Mouse (Mus musculus): ENCODE data around the gene Uvrag. TPM values are rescaled to one million over a fixed set of nuclear protein-coding genes. Genes with fewer than 3 reads are reported as not detected.

The Uvrag gene
- polyA plus RNA-seq, 1 experiment from 2014 or later = 14.2 TPM

DNA sequence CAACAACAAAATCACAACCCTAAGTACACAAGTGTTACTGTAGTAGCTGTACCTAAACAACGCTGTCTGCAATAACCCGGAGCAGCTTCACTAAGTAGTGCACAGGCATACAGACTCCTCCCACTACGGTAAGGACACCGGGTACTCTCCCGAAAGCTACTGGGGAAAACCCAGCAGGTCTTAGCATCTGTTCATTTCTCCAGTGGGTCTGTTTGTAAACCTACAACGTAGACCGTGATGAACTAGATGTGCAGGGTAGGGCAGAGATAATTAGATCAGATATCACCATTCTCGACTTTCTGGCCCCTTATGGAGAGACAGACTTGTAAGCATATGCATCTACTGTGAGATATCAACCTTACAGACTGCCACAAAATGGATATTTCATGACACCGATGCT lies 99.1 kb downstream of the Uvrag start:
- no peak overlapping the region for H3K9ac ChIP-seq
- WGBS = 75% methylated on average over 9 of the region's 9 CpGs
- H3K4me1 ChIP-seq (replicated peaks) = peaks cover 17% of the 10 kb centered on the region
- no peak overlapping the region for H3K4me2 ChIP-seq
- no peaks in the 10 kb centered on the region for H3K27me3 ChIP-seq
- H3K27ac ChIP-seq = no peak overlapping the region
- ATAC-seq (ENCODE audit: low FRiP score) = no peak
- no peaks in the 10 kb centered on the region for H3K9me3 ChIP-seq
- no peaks in the 10 kb centered on the region for H3K36me3 ChIP-seq
- no peak overlapping the region for H3K4me3 ChIP-seq

DNA sequence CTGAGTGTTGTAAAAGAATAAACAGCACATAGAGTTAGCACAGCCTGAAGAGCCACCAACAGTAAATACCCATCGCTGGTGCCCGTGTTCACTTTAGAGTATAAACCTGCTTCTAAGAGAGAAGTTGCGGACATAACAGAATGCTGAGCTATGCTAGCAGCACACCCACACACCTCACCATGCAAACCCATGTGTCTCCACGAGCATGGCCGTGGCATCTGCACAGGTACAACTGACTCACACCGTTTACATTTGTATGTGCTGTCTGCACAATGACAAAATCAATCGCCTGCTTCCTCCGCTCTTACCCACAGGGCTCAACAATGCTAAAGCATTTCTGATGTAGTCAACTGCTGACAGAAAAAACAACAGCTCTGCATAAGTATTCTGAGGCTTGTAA lies 101.0 kb downstream of the Uvrag start:
- Histone ChIP-seq H3K4me3 (no peak overlapping the region), H3K9me3 (no peaks in the 10 kb centered on the region), H3K4me1 (replicated peaks) (0 out of 2 replicates have a peak, but pooled peaks cover 2% of the 10 kb centered on the region), H3K9ac (no peak overlapping the region), H3K27ac (no peak overlapping the region), H3K36me3 (no peaks in the 10 kb centered on the region), H3K4me2 (no peak overlapping the region), H3K27me3 (no peaks in the 10 kb centered on the region)
- WGBS = 93% methylated on average over 8 of the region's 8 CpGs
- no peak for ATAC-seq (ENCODE audit: low FRiP score)

DNA sequence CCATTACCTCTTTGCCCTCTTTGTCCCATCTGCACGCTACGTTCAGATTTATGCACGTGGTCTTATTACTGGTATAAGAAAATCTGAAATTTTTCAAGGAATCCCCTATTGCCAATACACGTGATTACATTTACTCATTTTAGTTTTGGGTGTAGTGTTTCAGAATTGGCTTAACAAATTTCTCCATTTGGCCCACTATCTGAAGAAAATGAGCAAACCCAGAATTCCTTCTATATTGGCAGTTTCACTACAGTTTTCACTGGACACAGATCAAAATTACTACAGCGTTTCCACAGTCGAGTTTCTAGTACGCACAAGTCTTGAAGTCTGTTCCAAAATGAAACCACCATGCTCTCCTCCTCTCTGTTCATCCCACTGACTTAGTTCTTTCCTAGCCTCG lies 104.7 kb downstream of the Uvrag start:
- Histone ChIP-seq H3K4me1 (replicated peaks) (no peaks in the 10 kb centered on the region), H3K27ac (no peak overlapping the region), H3K9me3 (no peaks in the 10 kb centered on the region), H3K4me2 (no peak overlapping the region), H3K27me3 (no peaks in the 10 kb centered on the region), H3K4me3 (no peak overlapping the region), H3K36me3 (peaks cover 5% of the 10 kb centered on the region; the same call in 1 of the 2 replicates), H3K9ac (no peak overlapping the region)
- 92% methylated on average over 8 of the region's 8 CpGs for WGBS
- no peak for ATAC-seq (ENCODE audit: low FRiP score)

DNA sequence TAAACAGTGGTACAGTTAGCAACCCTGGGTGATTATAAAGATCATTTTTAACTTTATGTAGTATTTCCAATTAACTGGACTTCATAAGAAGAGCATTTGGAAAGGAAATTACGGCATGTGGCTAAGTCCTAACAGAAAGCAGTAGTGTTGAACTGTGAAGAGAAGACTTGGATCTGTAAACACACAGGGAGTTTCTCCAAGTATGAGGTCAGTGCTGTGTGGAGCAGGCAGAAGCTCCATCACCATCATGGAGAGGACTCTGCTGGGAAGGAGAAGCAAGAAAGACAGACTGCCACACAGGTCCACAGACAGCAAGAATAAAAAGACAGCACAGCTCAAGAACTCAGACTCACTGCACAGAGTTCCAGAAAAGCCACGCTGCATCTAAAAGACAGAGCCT lies 106.0 kb downstream of the Uvrag start:
- no peaks in the 10 kb centered on the region for H3K9me3 ChIP-seq
- no peaks in the 10 kb centered on the region for H3K4me1 ChIP-seq (replicated peaks)
- no peaks in the 10 kb centered on the region for H3K27me3 ChIP-seq
- no peak overlapping the region for H3K27ac ChIP-seq
- no peak overlapping the region for H3K4me3 ChIP-seq
- peaks cover 5% of the 10 kb centered on the region; the same call in 1 of the 2 replicates for H3K36me3 ChIP-seq
- no peak overlapping the region for H3K9ac ChIP-seq
- ATAC-seq (ENCODE audit: low FRiP score) = no peak
- 99% methylated on average over 2 of the region's 2 CpGs for WGBS
- H3K4me2 ChIP-seq = no peak overlapping the region

DNA sequence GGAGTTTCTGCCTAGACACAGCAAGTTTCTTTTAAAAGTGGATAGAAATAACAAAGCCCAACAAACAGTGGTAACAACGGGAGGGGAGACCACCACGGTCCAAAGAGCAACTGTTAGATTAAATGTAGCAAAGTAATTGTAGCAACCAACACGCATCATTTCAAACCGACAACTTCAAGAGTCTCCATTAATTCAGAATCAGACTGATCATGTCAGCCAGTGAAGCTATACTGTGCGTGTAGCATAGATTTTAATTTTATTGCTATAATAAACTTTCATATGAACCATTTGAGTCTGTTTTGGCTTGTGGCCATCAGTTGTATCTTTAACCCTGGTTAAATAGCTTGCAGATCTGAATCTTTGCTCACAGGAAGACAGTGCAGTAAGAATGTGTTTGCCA lies 107.1 kb downstream of the Uvrag start:
- 91% methylated on average over 5 of the region's 5 CpGs for WGBS
- Histone ChIP-seq H3K9me3 (no peaks in the 10 kb centered on the region), H3K9ac (no peak overlapping the region), H3K36me3 (peaks cover 5% of the 10 kb centered on the region; the same call in 1 of the 2 replicates), H3K4me2 (no peak overlapping the region), H3K27me3 (no peaks in the 10 kb centered on the region), H3K27ac (no peak overlapping the region), H3K4me3 (no peak overlapping the region), H3K4me1 (replicated peaks) (no peaks in the 10 kb centered on the region)
- ATAC-seq (ENCODE audit: low FRiP score) = no peak

DNA sequence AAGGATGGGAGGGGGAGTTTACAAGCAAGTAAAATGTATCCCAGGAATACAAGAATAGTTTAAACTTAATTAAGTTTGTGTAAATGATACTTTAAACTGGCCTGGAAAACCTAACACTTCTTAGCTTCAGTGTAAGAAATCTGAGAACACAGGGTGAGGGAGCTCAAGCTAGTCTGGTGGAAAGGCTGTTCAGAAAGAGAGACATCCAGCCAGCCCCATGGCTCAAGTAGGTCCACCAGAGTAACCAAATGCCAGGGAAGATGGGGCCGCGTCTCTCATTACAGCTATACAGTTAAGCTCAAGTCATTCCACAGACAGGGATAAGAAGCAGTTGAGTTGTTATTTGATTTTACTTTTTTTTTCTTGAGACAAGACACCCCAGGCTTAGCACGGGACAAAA lies 107.6 kb downstream of the Uvrag start:
- H3K27me3 ChIP-seq = no peaks in the 10 kb centered on the region
- H3K4me2 ChIP-seq = no peak overlapping the region
- no peak overlapping the region for H3K4me3 ChIP-seq
- H3K36me3 ChIP-seq = peaks cover 5% of the 10 kb centered on the region; the same call in 1 of the 2 replicates
- H3K9me3 ChIP-seq = no peaks in the 10 kb centered on the region
- WGBS = 98% methylated on average over 3 of the region's 3 CpGs
- H3K27ac ChIP-seq = no peak overlapping the region
- H3K9ac ChIP-seq = no peak overlapping the region
- no peak for ATAC-seq (ENCODE audit: low FRiP score)
- no peaks in the 10 kb centered on the region for H3K4me1 ChIP-seq (replicated peaks)

DNA sequence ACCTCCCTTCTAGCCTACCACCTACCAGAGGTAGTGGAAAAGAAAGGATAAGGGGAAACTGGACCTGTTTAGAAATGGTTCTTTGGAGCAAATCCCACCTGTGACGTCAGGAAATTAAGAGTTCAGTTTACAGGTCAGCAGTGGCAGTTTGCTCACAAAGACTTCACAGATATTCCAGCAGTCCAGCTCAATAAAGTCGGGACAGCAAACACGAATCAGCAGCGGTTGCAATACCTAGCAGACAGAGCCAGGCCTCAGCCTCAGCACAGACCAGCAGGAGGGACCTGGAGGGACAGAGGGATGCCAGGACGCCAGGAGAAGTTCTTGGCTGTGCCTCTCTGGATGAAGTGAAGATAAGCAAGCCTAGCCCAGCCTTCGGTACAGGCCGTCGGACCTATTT lies 108.9 kb downstream of the Uvrag start:
- Histone ChIP-seq H3K9ac (no peak overlapping the region), H3K9me3 (no peaks in the 10 kb centered on the region), H3K36me3 (peaks cover 5% of the 10 kb centered on the region; the same call in 1 of the 2 replicates), H3K4me3 (no peak overlapping the region), H3K4me1 (replicated peaks) (no peaks in the 10 kb centered on the region), H3K27me3 (no peaks in the 10 kb centered on the region), H3K4me2 (no peak overlapping the region), H3K27ac (no peak overlapping the region)
- ATAC-seq (ENCODE audit: low FRiP score) = no peak
- WGBS = 94% methylated on average over 8 of the region's 8 CpGs

DNA sequence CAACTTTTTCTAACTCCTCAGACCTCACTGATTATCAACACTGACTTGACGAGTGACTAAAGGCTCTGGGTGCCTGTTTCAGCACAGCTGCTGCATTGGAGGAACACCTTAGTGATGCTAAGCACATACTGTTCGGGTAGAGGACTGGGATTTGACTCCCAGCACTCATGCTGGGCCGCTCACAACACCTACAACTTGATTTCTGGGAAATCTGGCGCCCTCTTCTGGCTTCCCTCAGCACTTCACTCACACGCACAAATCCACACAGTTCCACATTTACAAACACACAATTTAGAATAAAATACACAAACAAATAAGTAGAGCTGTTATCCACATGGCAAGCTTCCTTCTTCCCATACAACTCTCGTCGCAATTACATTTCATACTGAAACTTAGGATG lies 112.8 kb downstream of the Uvrag start:
- WGBS = 87% methylated on average over 7 of the region's 7 CpGs
- H3K27ac ChIP-seq = no peak overlapping the region
- H3K9me3 ChIP-seq = no peaks in the 10 kb centered on the region; the same call in 1 of the 2 replicates
- H3K27me3 ChIP-seq = no peaks in the 10 kb centered on the region
- no peak overlapping the region for H3K9ac ChIP-seq
- H3K4me1 ChIP-seq (replicated peaks) = no peaks in the 10 kb centered on the region
- no peak for ATAC-seq (ENCODE audit: low FRiP score)
- H3K4me3 ChIP-seq = no peak overlapping the region
- H3K4me2 ChIP-seq = no peak overlapping the region
- H3K36me3 ChIP-seq = peaks cover 5% of the 10 kb centered on the region; the same call in 1 of the 2 replicates

DNA sequence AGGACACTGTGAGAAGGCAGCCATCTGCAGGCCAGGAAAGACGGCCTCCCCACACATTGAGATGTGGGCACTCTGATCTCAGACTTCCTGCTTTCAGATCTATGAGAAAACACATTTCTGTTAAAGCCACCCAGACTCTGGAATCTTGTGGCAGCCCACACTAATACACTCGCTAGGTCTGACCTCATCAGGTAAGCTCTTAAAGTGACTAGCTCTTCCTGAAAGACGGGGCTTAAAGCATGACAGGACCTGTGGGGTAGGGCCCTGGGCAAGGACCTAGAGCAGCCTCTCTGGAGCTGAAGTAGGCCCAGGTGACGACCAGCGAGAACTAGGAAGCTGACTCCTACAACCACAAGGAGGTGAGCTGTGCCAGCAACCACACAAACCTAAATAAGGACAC lies 113.8 kb downstream of the Uvrag start:
- Histone ChIP-seq H3K9me3 (no peaks in the 10 kb centered on the region; the same call in 1 of the 2 replicates), H3K4me2 (no peak overlapping the region), H3K4me1 (replicated peaks) (no peaks in the 10 kb centered on the region), H3K27me3 (no peaks in the 10 kb centered on the region), H3K9ac (no peak overlapping the region), H3K27ac (no peak overlapping the region), H3K4me3 (no peak overlapping the region), H3K36me3 (peaks cover 2% of the 10 kb centered on the region; the same call in 1 of the 2 replicates)
- no peak for ATAC-seq (ENCODE audit: low FRiP score)
- 88% methylated on average over 5 of the region's 5 CpGs for WGBS

DNA sequence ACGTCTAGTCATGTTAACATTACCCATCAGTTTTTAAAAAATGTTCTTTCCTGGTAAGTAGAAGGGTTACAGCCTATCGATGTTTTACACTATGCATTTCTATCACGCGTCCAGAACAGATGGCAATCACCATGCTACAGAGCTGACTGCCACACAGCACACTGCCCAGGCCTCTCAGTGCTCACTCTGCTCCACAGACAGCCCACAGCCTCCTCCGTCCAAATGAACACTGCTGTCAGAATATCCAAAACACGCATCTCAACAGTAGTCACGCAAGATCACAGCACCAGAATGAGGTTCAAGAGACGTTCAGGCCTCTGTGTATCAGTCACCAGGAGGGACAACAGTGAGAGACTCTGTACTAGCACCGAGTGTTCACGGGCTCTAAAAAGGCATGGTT lies 115.0 kb downstream of the Uvrag start:
- no peaks in the 10 kb centered on the region for H3K27me3 ChIP-seq
- no peaks in the 10 kb centered on the region for H3K4me1 ChIP-seq (replicated peaks)
- 89% methylated on average over 10 of the region's 10 CpGs for WGBS
- no peak overlapping the region for H3K4me2 ChIP-seq
- H3K36me3 ChIP-seq = no peaks in the 10 kb centered on the region
- ATAC-seq (ENCODE audit: low FRiP score) = no peak
- H3K9ac ChIP-seq = no peak overlapping the region
- no peaks in the 10 kb centered on the region; the same call in 1 of the 2 replicates for H3K9me3 ChIP-seq
- no peak overlapping the region for H3K4me3 ChIP-seq
- no peak overlapping the region for H3K27ac ChIP-seq

DNA sequence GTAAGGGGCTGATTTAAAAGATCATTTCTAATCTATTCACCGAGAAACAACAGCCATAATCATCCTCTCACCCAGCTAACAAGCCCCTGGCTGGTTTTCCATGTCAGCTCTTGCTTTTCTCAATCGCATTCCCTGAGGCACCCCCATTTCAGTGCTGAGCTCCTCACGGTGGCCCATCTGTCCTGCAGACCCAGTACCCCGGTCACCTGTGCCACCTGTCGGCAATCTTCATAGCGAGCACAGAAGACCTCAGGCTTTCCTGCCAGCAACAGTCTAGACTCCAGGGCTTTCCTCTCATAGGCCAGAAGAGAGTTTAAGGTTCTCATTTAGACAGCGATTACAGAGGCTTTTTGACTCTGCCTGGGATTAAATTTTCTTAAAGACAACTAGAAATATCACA lies 115.7 kb downstream of the Uvrag start:
- H3K9ac ChIP-seq = no peak overlapping the region
- H3K4me2 ChIP-seq = no peak overlapping the region
- H3K4me1 ChIP-seq (replicated peaks) = peaks cover 2% of the 10 kb centered on the region; the same call in 1 of the 2 replicates
- H3K36me3 ChIP-seq = no peaks in the 10 kb centered on the region
- H3K4me3 ChIP-seq = no peak overlapping the region
- ATAC-seq (ENCODE audit: low FRiP score) = no peak
- no peaks in the 10 kb centered on the region; the same call in 1 of the 2 replicates for H3K9me3 ChIP-seq
- H3K27ac ChIP-seq = no peak overlapping the region
- no peaks in the 10 kb centered on the region for H3K27me3 ChIP-seq
- WGBS = 91% methylated on average over 7 of the region's 7 CpGs

DNA sequence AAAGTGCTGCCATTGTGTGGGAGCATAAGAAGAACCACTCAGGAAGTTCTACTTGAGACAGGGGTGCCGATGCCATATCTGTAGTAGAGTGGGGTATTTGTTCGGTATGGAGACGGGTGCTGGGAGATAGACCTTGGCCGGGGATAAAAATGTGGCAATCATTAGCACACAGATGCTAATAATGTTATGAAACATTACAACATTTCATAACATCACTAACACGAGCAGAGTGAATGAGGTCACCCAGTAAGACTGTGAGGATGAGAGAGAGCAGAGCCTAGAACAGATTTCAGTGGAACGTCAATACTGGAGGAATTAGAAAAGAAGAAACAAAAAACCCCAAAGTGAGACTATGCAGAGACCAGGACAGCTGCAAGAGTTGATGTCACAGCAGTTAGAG lies 116.2 kb downstream of the Uvrag start:
- H3K36me3 ChIP-seq = no peaks in the 10 kb centered on the region
- no peak overlapping the region for H3K27ac ChIP-seq
- ATAC-seq (ENCODE audit: low FRiP score) = no peak
- no peaks in the 10 kb centered on the region; the same call in 1 of the 2 replicates for H3K9me3 ChIP-seq
- H3K27me3 ChIP-seq = no peaks in the 10 kb centered on the region
- no peak overlapping the region for H3K9ac ChIP-seq
- peaks cover 4% of the 10 kb centered on the region; the same call in 1 of the 2 replicates for H3K4me1 ChIP-seq (replicated peaks)
- no peak overlapping the region for H3K4me3 ChIP-seq
- no peak overlapping the region for H3K4me2 ChIP-seq
- WGBS = 91% methylated on average over 6 of the region's 6 CpGs

DNA sequence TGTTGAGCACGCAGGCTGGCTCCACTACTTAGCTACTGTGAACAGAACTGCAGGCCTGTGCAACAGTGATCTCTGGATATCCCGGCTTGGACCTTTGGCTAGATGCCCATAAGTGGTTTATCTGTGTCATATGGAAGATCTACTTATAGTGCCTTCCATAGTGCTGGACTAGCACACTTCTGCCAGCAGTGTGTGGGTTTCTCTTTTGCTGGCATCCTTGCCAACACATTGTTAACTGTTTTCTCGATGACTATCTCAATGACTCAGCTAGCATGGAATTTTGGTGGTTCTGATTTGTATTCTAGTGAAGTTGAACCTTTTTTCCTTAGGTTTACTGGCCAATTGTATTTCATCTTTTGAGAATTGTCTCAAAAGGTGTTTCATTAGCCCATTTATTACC lies 117.0 kb downstream of the Uvrag start:
- 97% methylated on average over 3 of the region's 3 CpGs for WGBS

More for the DNA sequence above, 117.0 kb downstream of the Uvrag start:
- Histone ChIP-seq H3K4me3 (no peak overlapping the region), H3K9me3 (no peaks in the 10 kb centered on the region; the same call in 1 of the 2 replicates), H3K4me1 (replicated peaks) (peaks cover 4% of the 10 kb centered on the region; the same call in 1 of the 2 replicates), H3K27ac (no peak overlapping the region), H3K36me3 (no peaks in the 10 kb centered on the region), H3K27me3 (no peaks in the 10 kb centered on the region), H3K4me2 (no peak overlapping the region), H3K9ac (no peak overlapping the region)
- no peak for ATAC-seq (ENCODE audit: low FRiP score)

Measured in hindbrain, embryonic 13.5 days (tissue).